Mouse (Mus musculus): ENCODE results near the gene Trp53bp2.

Gene Trp53bp2

GRCm38 (mm10) chr1:182406621-182407020 lies 2.4 kb upstream of the Trp53bp2 start:
- no peak for DNase-seq (ENCODE audit: extremely low read depth, insufficient read length, low spot score)

DNA sequence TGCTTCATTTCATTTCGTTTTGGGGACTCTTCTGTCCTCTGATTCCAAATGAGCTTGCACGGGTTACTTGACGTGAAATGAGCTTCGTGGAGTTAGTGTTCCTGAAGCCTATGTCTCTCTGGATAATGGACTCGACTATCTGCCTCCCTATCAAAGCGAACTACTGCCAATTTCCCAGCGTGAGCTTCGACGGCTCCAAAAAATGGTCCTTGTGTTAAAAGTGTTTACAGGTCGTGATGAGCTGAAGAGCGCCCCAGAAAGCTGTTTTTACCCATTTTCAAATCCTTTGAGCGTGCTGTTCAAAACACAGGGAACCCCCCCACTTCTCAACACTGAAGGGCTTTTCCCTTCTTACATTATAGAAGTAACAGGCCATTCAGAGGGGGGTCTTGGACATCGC lies 729 bp upstream of the Trp53bp2 start:
- no peak for DNase-seq (ENCODE audit: extremely low read depth, insufficient read length, low spot score)

DNA sequence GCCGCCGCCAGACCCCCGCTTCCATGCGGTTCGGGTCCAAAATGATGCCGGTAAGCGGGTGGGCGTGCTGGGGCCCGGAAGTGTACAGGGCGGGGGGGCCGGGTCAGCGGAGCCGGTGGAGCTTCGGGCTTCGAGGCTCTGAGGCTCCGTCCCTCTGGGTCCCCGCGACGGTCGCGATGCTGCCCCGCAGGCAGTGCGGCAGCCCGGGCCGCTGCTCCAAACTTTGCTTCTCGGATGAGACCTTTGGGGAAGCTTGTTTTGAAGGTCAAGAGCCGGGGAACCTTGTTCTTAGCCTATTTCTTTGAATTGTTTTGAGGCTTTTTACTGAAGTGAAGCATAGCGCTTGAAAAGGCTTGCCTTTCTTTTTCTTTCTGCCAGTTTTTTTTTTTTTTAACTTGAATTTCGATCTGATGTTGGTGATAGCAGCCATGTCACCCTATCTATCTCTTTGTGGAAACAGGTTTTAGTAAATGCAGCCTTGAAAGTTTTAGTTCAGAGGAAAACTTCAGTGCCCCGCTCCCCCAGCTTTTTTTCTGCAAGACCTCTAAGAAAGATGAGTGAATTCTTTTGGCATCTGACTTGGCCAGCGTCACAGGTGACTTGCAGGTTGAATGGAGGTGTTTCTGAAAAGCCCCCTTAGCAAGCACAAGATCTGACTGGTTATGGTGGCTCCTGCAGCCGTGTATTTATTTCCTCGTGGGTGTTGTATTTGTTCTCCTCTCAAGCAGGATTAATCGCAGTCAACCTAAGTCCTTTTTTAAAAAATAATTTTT lies 615 bp downstream of the Trp53bp2 start:
- DNase-seq (ENCODE audit: extremely low read depth, insufficient read length, low spot score), result no peak

DNA sequence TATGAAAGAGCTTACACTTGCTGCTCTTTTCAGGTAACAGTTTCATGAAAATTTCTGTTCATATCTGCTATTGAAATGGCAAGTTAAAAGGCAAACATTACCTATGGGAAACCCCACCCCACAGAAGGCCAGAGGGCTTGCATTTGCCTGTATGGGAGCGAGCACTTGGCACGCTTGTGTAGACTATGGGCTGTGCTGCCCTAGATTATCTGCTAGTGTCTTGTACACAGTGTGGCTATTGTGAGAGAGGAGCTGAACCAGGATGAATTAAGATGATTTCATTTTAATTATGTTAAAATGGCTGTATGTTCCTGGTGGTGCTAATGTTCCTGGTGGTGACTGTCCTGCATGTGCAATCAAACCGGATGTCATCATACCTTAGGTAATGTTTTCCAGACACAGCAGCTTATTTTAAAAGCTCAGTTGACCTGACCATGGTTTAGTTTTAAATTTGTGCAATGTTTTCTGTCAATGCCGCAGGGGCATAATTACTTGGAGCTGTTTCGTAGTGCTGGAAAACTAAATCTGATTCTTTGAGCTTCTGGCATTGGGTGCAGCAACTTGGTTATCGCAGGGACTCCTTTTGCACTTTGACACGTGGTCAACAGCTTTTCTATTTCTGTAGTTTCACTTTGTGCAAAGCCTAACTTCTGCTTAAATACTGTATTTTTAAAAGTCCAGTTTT lies 3.8 kb downstream of the Trp53bp2 start:
- no peak for DNase-seq (ENCODE audit: extremely low read depth, insufficient read length, low spot score)

GRCm38 (mm10) chr1:182419481-182419880 lies 10.5 kb downstream of the Trp53bp2 start:
- DNase-seq (ENCODE audit: extremely low read depth, insufficient read length, low spot score), result no peak

DNA sequence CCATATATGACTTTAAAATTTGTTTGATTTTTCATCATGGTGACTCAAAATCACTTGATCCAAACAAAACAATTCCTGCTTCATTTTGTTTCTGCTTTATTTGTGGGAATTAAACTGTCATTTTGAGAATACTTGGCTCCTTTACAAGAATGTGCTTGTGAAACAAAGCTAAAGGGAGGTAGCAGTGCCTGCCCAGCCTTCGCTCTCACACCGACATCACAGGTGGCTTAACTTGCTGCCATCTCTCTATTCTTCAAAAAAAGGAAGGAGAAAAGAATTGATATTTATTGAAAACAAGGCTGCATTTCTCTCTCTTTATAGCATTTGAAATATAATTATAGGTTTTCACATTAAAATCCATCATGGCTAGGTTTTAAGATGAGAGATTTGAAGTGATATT lies 15.3 kb downstream of the Trp53bp2 start:
- no peak for DNase-seq (ENCODE audit: extremely low read depth, insufficient read length, low spot score)

DNA sequence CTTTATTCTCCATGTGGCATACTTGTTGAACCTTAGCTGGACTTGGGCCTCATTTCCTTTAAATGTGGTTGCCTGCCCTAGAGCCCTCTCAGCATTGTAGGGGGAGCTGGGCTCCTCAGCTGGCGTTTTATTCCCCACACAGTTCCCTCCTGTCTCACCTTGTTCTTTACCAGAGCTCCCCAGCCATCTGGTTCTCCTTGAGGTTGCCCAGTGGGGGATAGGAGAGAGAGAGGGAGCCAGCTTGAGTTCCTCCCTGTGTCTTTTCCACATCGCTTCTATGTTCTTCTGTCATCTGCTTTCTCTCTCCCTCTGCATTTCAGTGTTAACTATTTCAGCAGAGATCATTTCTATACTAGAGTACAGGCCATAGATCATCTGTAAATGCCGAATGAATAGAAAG lies 16.2 kb downstream of the Trp53bp2 start:
- DNase-seq (ENCODE audit: extremely low read depth, insufficient read length, low spot score), result no peak

- no peak for DNase-seq (ENCODE audit: extremely low read depth, insufficient read length, low spot score)
Observed at GRCm38 (mm10) chr1:182426444-182426843, 17.5 kb downstream of the Trp53bp2 start.

GRCm38 (mm10) chr1:182427426-182427825 lies 18.5 kb downstream of the Trp53bp2 start:
- no peak for DNase-seq (ENCODE audit: extremely low read depth, insufficient read length, low spot score)

- DNase-seq (ENCODE audit: extremely low read depth, insufficient read length, low spot score), result no peak
Observed at GRCm38 (mm10) chr1:182429826-182430225, 20.9 kb downstream of the Trp53bp2 start.

- DNase-seq (ENCODE audit: extremely low read depth, insufficient read length, low spot score), result no peak
Observed at GRCm38 (mm10) chr1:182430676-182431075, 21.7 kb downstream of the Trp53bp2 start.

GRCm38 (mm10) chr1:182432059-182432458 lies 23.1 kb downstream of the Trp53bp2 start:
- DNase-seq (ENCODE audit: extremely low read depth, insufficient read length, low spot score), result no peak

GRCm38 (mm10) chr1:182436746-182437145 lies 27.8 kb downstream of the Trp53bp2 start:
- DNase-seq (ENCODE audit: extremely low read depth, insufficient read length, low spot score), result no peak

GRCm38 (mm10) chr1:182439546-182440222 lies 30.7 kb downstream of the Trp53bp2 start:
- no peak for DNase-seq (ENCODE audit: extremely low read depth, insufficient read length, low spot score)

DNA sequence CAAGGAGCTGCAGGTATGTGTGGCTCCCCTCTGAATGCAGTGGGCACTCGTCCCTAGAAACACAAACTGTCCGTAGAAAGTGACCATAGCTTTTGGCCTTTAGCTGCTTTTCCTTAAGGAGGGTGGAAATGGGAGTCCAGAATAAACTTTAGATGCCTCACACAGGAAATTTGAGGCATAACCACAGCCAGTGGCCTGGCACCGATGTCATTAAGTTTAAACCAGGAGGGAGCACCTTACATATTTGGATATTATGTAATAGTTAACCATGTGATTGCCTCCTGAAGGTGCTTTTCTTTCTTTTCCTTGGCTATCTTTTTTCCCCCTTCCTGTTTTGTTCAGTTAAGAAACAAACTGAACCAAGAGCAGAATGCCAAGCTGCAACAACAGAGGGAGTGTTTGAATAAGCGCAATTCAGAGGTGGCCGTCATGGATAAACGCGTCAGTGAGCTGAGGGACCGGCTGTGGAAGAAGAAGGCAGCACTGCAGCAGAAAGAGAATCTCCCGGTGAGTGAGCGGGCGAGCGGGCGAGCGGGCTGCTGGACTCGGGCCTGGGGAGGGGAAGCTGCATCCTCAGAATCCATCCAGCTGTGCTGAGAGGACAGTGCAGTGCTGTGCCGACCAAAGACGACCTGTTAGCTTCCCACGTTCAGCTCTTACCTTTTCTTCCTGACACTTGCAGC lies 33.0 kb downstream of the Trp53bp2 start:
- no peak for DNase-seq (ENCODE audit: extremely low read depth, insufficient read length, low spot score)

GRCm38 (mm10) chr1:182444116-182444515 lies 35.1 kb downstream of the Trp53bp2 start:
- DNase-seq (ENCODE audit: extremely low read depth, insufficient read length, low spot score), result no peak

- DNase-seq (ENCODE audit: extremely low read depth, insufficient read length, low spot score), result no peak
Observed at GRCm38 (mm10) chr1:182448276-182449035, 39.5 kb downstream of the Trp53bp2 start.

GRCm38 (mm10) chr1:182452473-182452872 lies 43.5 kb downstream of the Trp53bp2 start:
- DNase-seq (ENCODE audit: extremely low read depth, insufficient read length, low spot score), result no peak

- DNase-seq (ENCODE audit: extremely low read depth, insufficient read length, low spot score), result no peak
Observed at GRCm38 (mm10) chr1:182455080-182455479, 46.1 kb downstream of the Trp53bp2 start.

- no peak for DNase-seq (ENCODE audit: extremely low read depth, insufficient read length, low spot score)
Observed at GRCm38 (mm10) chr1:182458556-182458955, 49.6 kb downstream of the Trp53bp2 start.
